Mouse (Mus musculus): ENCODE measurements around the gene Bbox1.

DNA sequence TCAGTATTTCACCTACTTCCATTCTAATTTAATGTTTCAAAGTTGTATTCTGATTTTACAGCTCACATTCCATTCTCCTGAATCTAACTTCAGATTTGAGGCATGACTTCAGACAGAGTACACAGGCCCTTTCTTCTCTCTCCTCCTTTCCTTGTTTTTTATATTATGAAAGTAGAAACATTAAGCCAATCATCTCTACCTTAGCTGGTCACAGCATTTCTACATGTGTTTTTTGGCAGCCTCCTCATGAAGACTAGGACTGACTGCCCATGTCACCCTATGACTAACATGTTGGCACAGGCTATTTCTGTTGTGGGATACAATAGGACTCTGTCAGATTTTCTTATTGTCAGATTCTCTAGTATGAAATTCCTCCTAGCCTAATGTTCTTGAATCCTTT lies 14.6 kb upstream of the Bbox1 start:
- TF ChIP-seq CTCF (IDR thresholded peaks at IDR 0.05; ENCODE audit: extremely low read depth, insufficient read length, insufficient replicate concordance, low read depth, low read length) = no peak
- no peak for TF ChIP-seq POLR2A (IDR thresholded peaks at IDR 0.05; ENCODE audit: low read depth, low read length)

Measured in small intestine, adult 2 months (tissue).